Mouse (Mus musculus): ENCODE measurements at regions not wholly inside any gene's neighbourhood (a gene's known extent, or its start where the extent isn't known, plus 50 kb on each side); places are given as distances from the start of the nearest gene placed in this dataset.

- TF ChIP-seq CTCF (IDR thresholded peaks at IDR 0.05; ENCODE audit: insufficient read depth, low read depth, low read length) (no peak), POLR2A (IDR thresholded peaks at IDR 0.05; ENCODE audit: insufficient read depth, low read depth, low read length) (no peak)
- no peaks in the 10 kb centered on the region for H3K4me1 ChIP-seq (ENCODE audit: control insufficient read depth, insufficient read depth, low read length)
- WGBS = 55% methylated on average over 5 of the region's 5 CpGs
- no peak overlapping the region for H3K27ac ChIP-seq (ENCODE audit: insufficient read depth, low read depth, low read length)
- no peak overlapping the region for H3K4me3 ChIP-seq (ENCODE audit: insufficient read depth, low read depth, low read length)
These were observed 150.2 kb upstream of the Lrig1 start for GRCm38 (mm10) chr6:94850121-94850520.

- TF ChIP-seq CTCF (IDR thresholded peaks at IDR 0.05; ENCODE audit: insufficient read depth, low read depth, low read length) (no peak), POLR2A (IDR thresholded peaks at IDR 0.05; ENCODE audit: insufficient read depth, low read depth, low read length) (no peak)
- Histone ChIP-seq H3K4me1 (ENCODE audit: control insufficient read depth, insufficient read depth, low read length) (no peaks in the 10 kb centered on the region), H3K4me3 (ENCODE audit: insufficient read depth, low read depth, low read length) (no peak overlapping the region), H3K27ac (ENCODE audit: insufficient read depth, low read depth, low read length) (no peak overlapping the region)
- WGBS = 96% methylated on average over 3 of the region's 3 CpGs
These were observed 149.6 kb upstream of the Lrig1 start for GRCm38 (mm10) chr6:94849533-94849932.

- no peaks in the 10 kb centered on the region for H3K4me1 ChIP-seq (ENCODE audit: control insufficient read depth, insufficient read depth, low read length)
- WGBS = 87% methylated on average over 1 of the region's 1 CpGs
- H3K4me3 ChIP-seq (ENCODE audit: insufficient read depth, low read depth, low read length) = no peak overlapping the region
- TF ChIP-seq POLR2A (IDR thresholded peaks at IDR 0.05; ENCODE audit: insufficient read depth, low read depth, low read length) = no peak
- no peak for TF ChIP-seq CTCF (IDR thresholded peaks at IDR 0.05; ENCODE audit: insufficient read depth, low read depth, low read length)
- no peak overlapping the region for H3K27ac ChIP-seq (ENCODE audit: insufficient read depth, low read depth, low read length)
These were observed 148.5 kb upstream of the Lrig1 start for GRCm38 (mm10) chr6:94848437-94848836.

GRCm38 (mm10) chr6:94845821-94846220 lies 145.9 kb upstream of the Lrig1 start:
- 48% methylated on average over 6 of the region's 6 CpGs for WGBS

GRCm38 (mm10) chr6:94842856-94843255 lies 142.9 kb upstream of the Lrig1 start:
- 89% methylated on average over 9 of the region's 9 CpGs for WGBS
- no peaks in the 10 kb centered on the region for H3K4me1 ChIP-seq (ENCODE audit: control insufficient read depth, insufficient read depth, low read length)
- TF ChIP-seq POLR2A (IDR thresholded peaks at IDR 0.05; ENCODE audit: insufficient read depth, low read depth, low read length) = no peak
- TF ChIP-seq CTCF (IDR thresholded peaks at IDR 0.05; ENCODE audit: insufficient read depth, low read depth, low read length) = no peak
- no peak overlapping the region for H3K4me3 ChIP-seq (ENCODE audit: insufficient read depth, low read depth, low read length)
- no peak overlapping the region for H3K27ac ChIP-seq (ENCODE audit: insufficient read depth, low read depth, low read length)

More at GRCm38 (mm10) chr6:94845821-94846220, 145.9 kb upstream of the Lrig1 start:
- Histone ChIP-seq H3K4me1 (ENCODE audit: control insufficient read depth, insufficient read depth, low read length) (no peaks in the 10 kb centered on the region), H3K4me3 (ENCODE audit: insufficient read depth, low read depth, low read length) (no peak overlapping the region), H3K27ac (ENCODE audit: insufficient read depth, low read depth, low read length) (no peak overlapping the region)
- no peak for TF ChIP-seq CTCF (IDR thresholded peaks at IDR 0.05; ENCODE audit: insufficient read depth, low read depth, low read length)
- no peak for TF ChIP-seq POLR2A (IDR thresholded peaks at IDR 0.05; ENCODE audit: insufficient read depth, low read depth, low read length)

- 77% methylated on average over 5 of the region's 5 CpGs for WGBS
- no peak overlapping the region for H3K27ac ChIP-seq (ENCODE audit: insufficient read depth, low read depth, low read length)
- no peaks in the 10 kb centered on the region for H3K4me1 ChIP-seq (ENCODE audit: control insufficient read depth, insufficient read depth, low read length)
- no peak overlapping the region for H3K4me3 ChIP-seq (ENCODE audit: insufficient read depth, low read depth, low read length)
- no peak for TF ChIP-seq POLR2A (IDR thresholded peaks at IDR 0.05; ENCODE audit: insufficient read depth, low read depth, low read length)
These were observed 141.9 kb upstream of the Lrig1 start for GRCm38 (mm10) chr6:94841881-94842280.

GRCm38 (mm10) chr6:94835742-94836141 lies 135.8 kb upstream of the Lrig1 start:
- H3K4me1 ChIP-seq (ENCODE audit: control insufficient read depth, insufficient read depth, low read length) = no peaks in the 10 kb centered on the region
- WGBS = 57% methylated on average over 2 of the region's 2 CpGs
- no peak overlapping the region for H3K4me3 ChIP-seq (ENCODE audit: insufficient read depth, low read depth, low read length)
- no peak for TF ChIP-seq CTCF (IDR thresholded peaks at IDR 0.05; ENCODE audit: insufficient read depth, low read depth, low read length)
- TF ChIP-seq POLR2A (IDR thresholded peaks at IDR 0.05; ENCODE audit: insufficient read depth, low read depth, low read length) = no peak
- H3K27ac ChIP-seq (ENCODE audit: insufficient read depth, low read depth, low read length) = no peak overlapping the region

GRCm38 (mm10) chr6:94834551-94834950 lies 134.6 kb upstream of the Lrig1 start:
- WGBS = 80% methylated on average over 1 of the region's 1 CpGs
- no peak overlapping the region for H3K27ac ChIP-seq (ENCODE audit: insufficient read depth, low read depth, low read length)
- no peaks in the 10 kb centered on the region for H3K4me1 ChIP-seq (ENCODE audit: control insufficient read depth, insufficient read depth, low read length)
- H3K4me3 ChIP-seq (ENCODE audit: insufficient read depth, low read depth, low read length) = no peak overlapping the region
- TF ChIP-seq CTCF (IDR thresholded peaks at IDR 0.05; ENCODE audit: insufficient read depth, low read depth, low read length) (no peak), POLR2A (IDR thresholded peaks at IDR 0.05; ENCODE audit: insufficient read depth, low read depth, low read length) (no peak)

GRCm38 (mm10) chr6:94830801-94831200 lies 130.8 kb upstream of the Lrig1 start:
- no peak overlapping the region for H3K4me3 ChIP-seq (ENCODE audit: insufficient read depth, low read depth, low read length)
- no peak overlapping the region for H3K27ac ChIP-seq (ENCODE audit: insufficient read depth, low read depth, low read length)
- TF ChIP-seq CTCF (IDR thresholded peaks at IDR 0.05; ENCODE audit: insufficient read depth, low read depth, low read length) (no peak), POLR2A (IDR thresholded peaks at IDR 0.05; ENCODE audit: insufficient read depth, low read depth, low read length) (no peak)
- H3K4me1 ChIP-seq (ENCODE audit: control insufficient read depth, insufficient read depth, low read length) = no peaks in the 10 kb centered on the region
- WGBS = 91% methylated on average over 8 of the region's 8 CpGs

GRCm38 (mm10) chr6:94829246-94829645 lies 129.3 kb upstream of the Lrig1 start:
- no peak for TF ChIP-seq CTCF (IDR thresholded peaks at IDR 0.05; ENCODE audit: insufficient read depth, low read depth, low read length)
- no peak for TF ChIP-seq POLR2A (IDR thresholded peaks at IDR 0.05; ENCODE audit: insufficient read depth, low read depth, low read length)
- Histone ChIP-seq H3K27ac (ENCODE audit: insufficient read depth, low read depth, low read length) (no peak overlapping the region), H3K4me1 (ENCODE audit: control insufficient read depth, insufficient read depth, low read length) (no peaks in the 10 kb centered on the region), H3K4me3 (ENCODE audit: insufficient read depth, low read depth, low read length) (no peak overlapping the region)
- WGBS = 86% methylated on average over 5 of the region's 5 CpGs
